Mouse (Mus musculus) bone marrow, adult 2 months (tissue): ENCODE results near the gene Aff1. TPM values are rescaled to one million over a fixed set of nuclear protein-coding genes. Genes with fewer than 3 reads are reported as not detected.
A peak's percentile ranks its signal among the peaks of the same experiment; 100 is the strongest.

Source experiments
- H3K27ac ChIP-seq: fragments of 200-500 bp; 2 replicates; pipeline ENCODE4 v1.5.1; 2012; ENCODE audit warnings: low read depth, mild to moderate bottlenecking, control low read depth, inconsistent platforms, low read length; ENCODE audit not compliant: control insufficient read depth, poor library complexity, insufficient read depth
- H3K4me1 ChIP-seq: fragments of 200-500 bp; 2 replicates; pipeline ENCODE4 v1.6.1; 2011; ENCODE audit warnings: low read length; ENCODE audit not compliant: control insufficient read depth, insufficient read depth
- H3K4me3 ChIP-seq: fragments of 200-500 bp; replicated peaks from 2 replicates; pipeline ENCODE3; 2011; ENCODE audit warnings: mild to moderate bottlenecking, low read depth, low read length, control low read depth; ENCODE audit not compliant: control insufficient read depth
- CTCF ChIP-seq: fragments of 200-500 bp; IDR thresholded peaks from 2 replicates; pipeline ENCODE4 v1.5.1; 2011; ENCODE audit warnings: low read length, control low read depth; ENCODE audit not compliant: control insufficient read depth, insufficient read depth
- POLR2A ChIP-seq: fragments of 200-500 bp; IDR thresholded peaks from 2 replicates; pipeline ENCODE4 v1.6.1; 2011; ENCODE audit warnings: low read depth, mild to moderate bottlenecking, control low read depth, low read length, borderline replicate concordance; ENCODE audit not compliant: control insufficient read depth
- WGBS: fragments of 180-500 bp; shearing (Covaris S2); methylation state at CpG from one replicate; pipeline ENCODE4 v1.1.7; 2018; 5-methylcytosine and 5-hydroxymethylcytosine counted together
- polyA plus RNA-seq: library from polyadenylated mRNA; stranded (reverse); fragments of >200 nt; gene quantifications from 2 replicates; pipeline ENCODE4 v1.2.4, GENCODE M21; 2011; ENCODE audit warnings: low replicate concordance; ENCODE audit not compliant: missing spikeins, insufficient read depth, insufficient read length

Gene Aff1
- polyA plus RNA-seq, 1 experiment: 41.4 TPM

GRCm38 (mm10) chr5:103711886-103712285 lies 19.7 kb downstream of the Aff1 start:
- TF ChIP-seq CTCF (no peak), POLR2A (no peak)
- 61% methylated on average over 2 of the region's 2 CpGs for WGBS

DNA sequence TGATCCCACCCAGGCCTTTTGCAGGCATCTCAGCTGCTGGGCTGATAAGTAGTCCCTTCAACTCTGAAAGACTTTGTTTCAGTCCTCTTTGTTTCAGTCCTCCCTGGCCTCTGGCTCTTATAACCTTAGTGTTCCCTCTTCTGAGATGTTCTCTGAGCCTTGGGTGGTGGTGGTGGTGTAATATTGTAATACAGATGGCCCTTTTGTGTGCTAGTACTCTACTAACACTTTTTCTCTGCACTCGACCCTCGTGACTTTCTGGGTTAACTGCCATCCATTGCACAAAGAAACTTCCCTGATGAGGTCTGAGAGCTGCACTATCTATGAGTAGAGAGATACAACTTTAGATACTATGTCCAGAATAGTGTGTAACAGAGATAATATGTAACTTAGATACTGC lies 21.2 kb downstream of the Aff1 start:
- Histone ChIP-seq H3K4me3 (no peak overlapping the region), H3K4me1 (no peaks in the 10 kb centered on the region; the same call in 1 of the 2 replicates), H3K27ac (no peak overlapping the region)
- TF ChIP-seq CTCF (no peak), POLR2A (no peak)
- WGBS: 15% methylated on average over 2 of the region's 2 CpGs

More at GRCm38 (mm10) chr5:103711886-103712285, 19.7 kb downstream of the Aff1 start:
- Histone ChIP-seq H3K4me3 (no peak overlapping the region), H3K4me1 (no peaks in the 10 kb centered on the region; the same call in 1 of the 2 replicates), H3K27ac (no peak overlapping the region)

GRCm38 (mm10) chr5:103714943-103715342 lies 22.8 kb downstream of the Aff1 start:
- no peaks in the 10 kb centered on the region; the same call in 1 of the 2 replicates for H3K4me1 ChIP-seq
- no peak overlapping the region for H3K27ac ChIP-seq
- TF ChIP-seq POLR2A: no peak
- TF ChIP-seq CTCF: no peak
- 55% methylated on average over 6 of the region's 6 CpGs for WGBS
- no peak overlapping the region for H3K4me3 ChIP-seq

DNA sequence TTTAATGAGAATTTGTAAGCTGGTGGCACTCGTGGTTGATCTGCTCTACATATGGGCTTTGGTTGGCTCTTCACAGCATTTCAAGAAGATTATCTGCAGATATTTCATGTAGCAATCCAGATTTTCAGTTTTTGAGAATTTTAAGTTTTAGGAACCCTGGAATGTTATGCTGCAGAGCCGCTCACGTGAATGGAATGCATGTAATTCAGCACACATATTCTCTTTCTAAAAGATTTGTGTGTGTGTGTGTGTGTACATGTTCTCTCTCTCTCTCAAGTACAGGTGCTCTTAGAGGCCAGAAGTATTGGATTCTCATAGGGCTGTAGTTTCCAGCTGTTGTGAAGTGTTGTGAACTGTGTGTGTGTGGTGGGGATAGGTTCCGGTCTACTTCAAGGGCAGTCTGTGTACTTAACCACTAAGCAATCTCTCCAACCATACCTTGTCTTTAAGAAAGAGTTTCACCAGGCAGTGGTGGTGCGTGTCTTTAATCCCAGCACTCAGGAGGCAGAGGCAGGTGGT lies 24.7 kb downstream of the Aff1 start:
- TF ChIP-seq CTCF (no peak), POLR2A (no peak)
- 80% methylated on average over 5 of the region's 5 CpGs for WGBS
- H3K4me1 ChIP-seq: peaks cover 2% of the 10 kb centered on the region
- H3K4me3 ChIP-seq: no peak overlapping the region
- no peak overlapping the region for H3K27ac ChIP-seq

DNA sequence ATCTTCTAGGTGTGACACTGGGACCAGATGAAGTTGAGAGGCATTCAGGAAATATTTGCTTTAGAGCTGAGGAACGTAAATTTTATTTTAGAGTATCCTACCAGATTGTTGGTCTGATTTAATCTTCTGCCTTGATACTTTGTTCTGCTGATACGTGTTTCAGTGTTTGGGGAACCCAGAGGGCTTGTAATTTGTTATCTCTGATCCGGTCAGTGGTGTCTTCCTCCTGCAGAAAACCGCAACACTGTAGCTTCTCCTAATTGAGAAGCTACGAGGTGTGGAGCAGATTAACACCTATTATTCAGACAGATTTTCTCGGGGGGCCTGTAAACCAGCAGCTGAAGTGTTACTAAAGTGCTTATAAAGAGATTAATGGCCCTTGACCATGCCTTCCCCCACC lies 27.0 kb downstream of the Aff1 start:
- Histone ChIP-seq H3K27ac (no peak overlapping the region), H3K4me1 (peaks cover 7% of the 10 kb centered on the region), H3K4me3 (no peak overlapping the region)
- WGBS: 25% methylated on average over 6 of the region's 6 CpGs
- TF ChIP-seq CTCF (no peak), POLR2A (no peak)

DNA sequence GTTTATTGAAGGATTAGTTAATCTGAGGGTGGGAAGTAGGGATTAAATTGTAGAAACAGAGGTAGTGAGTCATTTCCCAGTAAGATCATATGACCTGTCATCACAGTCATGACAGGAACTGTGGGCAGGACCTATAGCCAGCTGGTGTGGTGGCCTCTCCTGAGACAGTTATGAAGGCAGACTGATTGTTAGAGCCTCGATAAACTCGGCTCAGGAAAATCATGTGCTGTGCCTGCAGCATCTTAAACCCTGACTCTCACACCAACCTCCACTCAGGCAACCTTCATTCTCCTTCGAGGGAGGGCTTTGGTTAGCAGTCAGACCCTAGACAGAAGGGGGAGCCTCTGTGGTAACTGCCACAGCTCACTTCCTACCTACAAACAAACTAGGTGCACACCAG lies 27.7 kb downstream of the Aff1 start:
- Histone ChIP-seq H3K4me3 (no peak overlapping the region), H3K4me1 (peaks cover 7% of the 10 kb centered on the region), H3K27ac (0 out of 2 replicates have a peak overlapping the region, but pooled peaks have one; percentile 0)
- WGBS: 17% methylated on average over 3 of the region's 3 CpGs
- TF ChIP-seq CTCF: no peak
- TF ChIP-seq POLR2A: no peak

- 77% methylated on average over 6 of the region's 6 CpGs for WGBS
- Histone ChIP-seq H3K4me3 (no peak overlapping the region), H3K27ac (peak overlapping the region; percentile 10; the same call in 1 of the 2 replicates), H3K4me1 (peaks cover 8% of the 10 kb centered on the region)
- TF ChIP-seq POLR2A (no peak), CTCF (no peak)
Observed at GRCm38 (mm10) chr5:103720967-103721366, 28.8 kb downstream of the Aff1 start.

DNA sequence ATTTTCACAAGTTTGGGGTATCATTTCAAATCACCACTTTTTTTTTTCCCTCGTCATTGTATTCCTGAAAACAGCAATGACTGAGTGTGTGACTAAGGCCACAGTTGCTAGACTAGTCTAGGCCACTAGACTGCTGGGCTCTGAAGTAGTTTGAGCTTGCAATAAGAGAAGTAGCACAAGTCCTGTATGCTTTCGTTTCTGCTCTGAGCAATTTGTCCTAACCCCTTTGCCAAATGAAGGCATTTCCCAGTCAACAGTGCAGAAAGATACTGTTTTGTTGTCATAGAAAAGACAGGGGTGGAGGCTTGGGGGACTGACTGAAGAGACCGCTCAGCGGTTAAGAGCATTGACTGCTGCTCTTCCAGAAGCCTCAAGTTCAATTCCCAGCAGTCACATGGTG lies 29.3 kb downstream of the Aff1 start:
- H3K27ac ChIP-seq: no peak overlapping the region; the same call in 1 of the 2 replicates
- TF ChIP-seq POLR2A: no peak
- TF ChIP-seq CTCF: no peak
- H3K4me1 ChIP-seq: peaks cover 8% of the 10 kb centered on the region
- 61% methylated on average over 4 of the region's 4 CpGs for WGBS
- no peak overlapping the region for H3K4me3 ChIP-seq

DNA sequence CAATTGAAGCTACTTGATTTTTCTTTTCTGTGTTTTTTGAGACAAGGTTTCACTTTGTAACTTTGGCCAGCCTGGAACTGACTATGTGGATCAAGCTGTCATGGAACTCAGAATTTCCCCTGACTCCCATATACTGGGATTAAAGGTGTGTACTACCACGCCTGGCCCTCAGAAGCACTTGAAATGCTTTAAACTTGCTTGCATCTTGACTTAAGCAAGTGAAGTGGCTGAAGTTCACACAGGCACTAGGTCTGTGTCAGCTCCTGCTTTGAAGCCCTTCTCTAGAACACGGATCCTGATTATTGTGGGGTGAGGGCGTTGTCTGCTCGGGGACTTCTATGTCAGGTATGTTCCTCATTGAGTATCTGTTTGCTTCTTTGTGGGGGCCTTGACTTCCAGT lies 30.5 kb downstream of the Aff1 start:
- TF ChIP-seq POLR2A: no peak
- TF ChIP-seq CTCF: no peak
- Histone ChIP-seq H3K27ac (no peak overlapping the region), H3K4me3 (no peak overlapping the region), H3K4me1 (peaks cover 8% of the 10 kb centered on the region)
- 54% methylated on average over 4 of the region's 4 CpGs for WGBS
